Mouse (Mus musculus) retina, adult 2 months (tissue): ENCODE results near the gene Pla2g12a.
A peak's percentile ranks its signal among the peaks of the same experiment; 100 is the strongest.

Experiments
- DNase-seq: peaks from one replicate; pipeline ENCODE4 v3.0.0-alpha.2; 2012; ENCODE audit warnings: low read depth, low spot score

The Pla2g12a gene

DNA sequence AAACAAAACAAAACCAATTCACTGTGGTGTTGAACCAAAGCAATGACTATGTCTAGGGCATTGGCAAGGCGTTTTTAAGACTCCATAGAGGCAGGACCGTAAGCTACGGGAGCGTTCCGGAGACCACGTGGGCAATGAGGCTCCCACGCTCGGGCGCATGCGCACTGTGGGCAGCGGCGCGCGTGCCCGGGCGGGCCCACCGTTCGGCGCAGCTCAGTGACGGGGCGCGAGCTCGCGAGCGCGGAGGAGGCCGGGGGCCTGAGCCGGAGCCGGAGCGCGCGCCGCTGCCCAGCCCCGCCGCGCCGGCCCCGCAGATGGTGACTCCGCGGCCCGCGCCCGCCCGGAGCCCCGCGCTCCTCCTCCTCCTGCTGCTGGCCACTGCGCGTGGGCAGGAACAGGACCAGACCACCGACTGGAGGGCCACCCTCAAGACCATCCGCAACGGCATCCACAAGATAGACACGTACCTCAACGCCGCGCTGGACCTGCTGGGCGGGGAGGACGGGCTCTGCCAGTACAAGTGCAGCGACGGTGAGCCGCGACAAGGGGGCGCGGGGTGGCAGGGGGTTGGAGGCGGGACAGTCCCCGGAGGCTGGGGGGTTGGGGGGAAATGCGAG, at the start of gene Pla2g12a:
Pla2g12a (plus strand) TSS at position 202 of the 617 bp plus-strand sequence.
- peak; percentile 78 for DNase-seq

DNA sequence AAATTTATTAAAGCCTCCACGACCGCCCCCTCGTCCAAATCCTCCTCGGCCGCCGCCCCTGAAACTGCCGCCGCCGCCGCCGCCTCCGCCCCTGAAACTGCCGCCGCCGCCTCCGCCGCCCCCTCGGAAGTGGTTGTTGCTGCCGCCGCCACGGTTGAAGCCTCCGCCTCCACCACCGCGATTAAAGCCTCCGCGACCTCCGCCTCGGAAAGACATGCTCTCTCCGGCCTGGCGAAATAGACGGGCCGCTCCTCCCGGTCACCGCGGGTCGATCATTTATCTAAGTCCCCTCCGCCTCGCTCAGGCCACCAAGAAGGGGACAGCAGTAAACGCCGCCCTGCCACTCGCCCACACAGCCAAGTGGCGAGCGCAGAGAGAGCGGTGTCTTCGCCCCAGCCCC, 47.8 kb upstream of the Pla2g12a start:
- DNase-seq = no peak

- DNase-seq = peak; percentile 95
Measured at GRCm38 (mm10) chr3:129831035-129831568, 47.3 kb upstream of the Pla2g12a start, which contains the start of gene Gar1. Gene Gar1, minus strand, starts transcription at chr3:129831396.

DNA sequence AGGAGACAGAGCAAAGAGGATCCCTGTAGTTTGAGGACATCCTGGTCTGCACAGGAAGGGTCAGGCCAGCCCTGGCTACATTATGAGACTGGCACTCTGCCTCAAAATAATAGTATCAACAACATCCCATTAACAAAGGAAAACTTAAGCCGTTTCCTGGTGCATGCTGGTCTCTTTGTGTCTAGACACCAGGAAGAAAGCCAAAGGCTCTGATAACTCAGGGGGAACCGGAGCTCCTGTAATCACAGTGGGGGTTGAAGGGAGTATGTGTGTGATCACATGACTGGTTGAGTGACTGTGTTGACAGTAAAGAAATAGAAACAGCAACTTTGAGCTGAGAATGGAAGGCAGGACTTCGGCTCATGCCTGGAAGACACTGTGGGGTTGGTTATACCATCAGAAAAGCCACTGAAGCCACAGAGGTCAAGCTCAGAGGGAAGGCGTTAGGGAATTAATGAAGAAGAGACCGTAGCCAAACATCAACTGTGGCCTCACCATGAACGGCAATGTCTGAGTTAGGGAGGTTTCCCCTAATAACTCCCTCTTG, 42.9 kb upstream of the Pla2g12a start, which contains the start of gene Cfi:
Cfi (plus strand) TSS at position 497 of the 547 bp plus-strand sequence.
- no peak for DNase-seq

DNA sequence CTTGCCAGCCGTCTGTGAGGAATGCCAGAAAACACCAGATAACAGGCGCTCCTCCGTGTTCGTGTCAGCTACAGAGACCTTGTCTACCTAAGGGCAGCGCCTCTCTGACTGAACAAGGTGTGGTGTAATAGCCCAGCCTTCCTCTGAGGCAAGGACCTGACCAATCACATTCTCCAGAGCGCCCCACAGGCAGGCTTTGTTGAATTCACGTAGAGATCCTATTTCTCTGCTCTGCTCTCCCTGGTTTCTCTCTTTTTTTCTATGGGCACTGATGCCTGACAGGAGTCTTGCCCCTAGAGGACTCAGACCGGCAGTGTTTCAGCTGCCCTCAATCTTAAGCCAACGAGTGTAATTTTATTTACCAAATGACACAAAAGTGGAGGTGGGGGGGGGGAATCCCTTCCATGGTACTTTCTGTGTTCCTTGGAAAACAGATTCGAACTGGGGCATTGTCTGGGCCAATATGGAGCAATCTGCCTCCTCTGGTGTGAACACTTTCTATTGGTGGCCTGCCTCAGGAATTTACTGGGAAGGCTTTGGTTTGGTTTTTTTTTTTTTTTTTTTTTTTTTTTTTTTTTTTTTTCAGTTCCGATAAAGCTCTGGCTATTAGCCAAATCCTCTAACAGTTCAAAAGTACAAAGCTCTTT, 42.2 kb upstream of the Pla2g12a start:
- no peak for DNase-seq

GRCm38 (mm10) chr3:129836965-129837364, 41.4 kb upstream of the Pla2g12a start:
- DNase-seq = no peak

DNA sequence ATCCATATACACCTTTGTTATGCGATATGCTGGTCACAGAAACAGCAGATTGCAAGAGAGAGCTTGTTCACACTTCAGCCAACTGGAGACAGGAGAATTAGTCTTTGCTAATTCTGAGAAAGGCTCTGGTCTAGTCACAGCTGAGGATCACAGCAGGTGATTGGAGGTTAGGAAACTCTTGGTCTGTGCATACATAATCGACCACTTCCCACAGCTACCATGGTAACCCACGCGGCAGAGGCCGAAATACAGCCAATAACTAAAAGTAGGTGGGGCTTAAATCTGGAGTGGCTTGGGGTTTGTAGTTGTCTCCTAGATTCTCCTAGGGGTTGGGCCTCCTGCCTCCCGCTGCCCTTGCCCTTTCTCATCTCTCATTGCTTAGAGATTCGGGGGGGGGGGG, 40.4 kb upstream of the Pla2g12a start:
- DNase-seq = no peak

GRCm38 (mm10) chr3:129845868-129846267, 32.5 kb upstream of the Pla2g12a start:
- DNase-seq = no peak

- DNase-seq = no peak
Measured at GRCm38 (mm10) chr3:129846846-129847245, 31.6 kb upstream of the Pla2g12a start.

GRCm38 (mm10) chr3:129862592-129862991, 15.8 kb upstream of the Pla2g12a start:
- no peak for DNase-seq

DNA sequence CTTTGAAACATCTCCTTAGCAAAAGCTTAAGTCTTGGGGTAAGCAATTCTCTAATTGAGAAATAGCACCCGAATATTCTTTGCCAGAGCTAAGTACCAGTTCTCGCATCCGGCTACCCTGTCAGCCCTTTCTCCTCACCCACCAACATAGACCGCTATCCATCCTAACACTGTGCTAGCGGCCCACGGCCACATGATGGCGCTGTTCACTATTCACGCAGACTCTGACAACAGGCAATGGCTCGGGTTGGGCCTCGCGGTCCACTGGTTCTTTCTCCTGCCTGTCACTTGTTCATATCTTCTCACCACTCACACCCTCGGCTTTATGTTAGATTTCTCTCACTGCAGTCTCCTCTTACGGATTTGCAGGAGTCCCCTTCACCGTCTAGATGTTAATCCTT, 14.7 kb upstream of the Pla2g12a start:
- no peak for DNase-seq

GRCm38 (mm10) chr3:129877327-129877726, 1.1 kb upstream of the Pla2g12a start:
- DNase-seq = no peak

DNA sequence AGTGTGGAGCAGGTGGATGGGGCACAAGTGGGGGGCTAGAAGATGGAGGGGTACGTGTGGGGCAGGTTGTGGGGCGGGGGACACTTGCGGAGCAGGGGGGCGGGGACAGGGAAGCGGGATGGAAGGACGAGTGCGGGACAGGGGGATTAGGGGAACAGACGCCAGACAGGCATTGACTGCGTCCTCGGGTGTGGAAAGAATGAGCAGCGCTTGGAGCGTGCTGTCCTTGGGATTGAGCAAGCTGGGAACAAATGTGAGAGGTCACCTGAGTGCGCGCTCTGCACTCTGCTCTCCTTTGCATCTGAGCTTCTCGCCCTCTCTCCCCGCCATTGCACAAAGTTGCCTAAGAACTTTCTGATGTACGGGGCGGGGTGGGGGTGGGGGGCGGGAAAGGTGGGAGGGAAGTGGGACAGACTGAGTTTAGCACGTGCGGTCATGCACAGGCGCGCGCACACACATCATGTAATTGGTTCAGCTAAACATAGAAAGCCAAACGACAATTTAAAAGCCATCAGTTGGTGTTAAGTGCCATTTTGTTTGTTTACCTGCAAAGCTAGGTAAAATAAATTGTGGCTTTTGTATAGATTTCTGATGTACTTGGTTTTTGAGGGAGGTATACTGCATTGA, 838 bp downstream of the Pla2g12a start:
- DNase-seq = no peak

GRCm38 (mm10) chr3:129879913-129880312, 1.5 kb downstream of the Pla2g12a start:
- DNase-seq = no peak

DNA sequence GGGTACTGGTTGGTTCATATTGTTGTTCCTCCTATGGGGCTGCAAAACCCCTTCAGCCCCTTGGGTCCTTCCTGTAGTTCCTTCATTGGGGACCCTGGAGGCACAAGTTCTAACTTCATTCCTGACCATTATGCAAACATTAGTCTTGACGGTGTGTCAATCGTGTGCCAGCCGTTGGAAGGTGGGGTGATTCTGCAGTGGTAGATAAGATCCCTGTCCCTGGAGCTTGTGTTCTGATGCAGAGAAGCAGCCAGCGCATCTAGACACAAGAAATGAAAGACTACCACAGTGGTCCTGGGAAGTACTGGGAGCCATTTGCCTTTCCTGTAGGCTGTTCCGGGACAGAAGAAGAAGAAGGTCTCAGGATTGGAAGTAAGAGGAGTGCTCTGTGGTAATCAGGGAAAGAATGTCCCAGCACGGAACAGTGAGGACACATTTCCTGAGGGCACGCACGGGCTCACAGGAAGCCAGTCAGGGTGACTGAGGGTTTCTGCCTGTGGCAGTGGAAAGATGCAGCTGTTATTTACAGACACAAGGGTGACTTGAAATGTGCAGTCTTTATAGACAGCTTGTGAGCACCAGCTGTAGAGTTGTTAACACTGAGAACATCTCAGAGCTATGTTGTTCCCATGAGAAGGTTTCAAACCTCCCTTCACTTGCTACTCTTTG, 2.7 kb downstream of the Pla2g12a start:
- no peak for DNase-seq

DNA sequence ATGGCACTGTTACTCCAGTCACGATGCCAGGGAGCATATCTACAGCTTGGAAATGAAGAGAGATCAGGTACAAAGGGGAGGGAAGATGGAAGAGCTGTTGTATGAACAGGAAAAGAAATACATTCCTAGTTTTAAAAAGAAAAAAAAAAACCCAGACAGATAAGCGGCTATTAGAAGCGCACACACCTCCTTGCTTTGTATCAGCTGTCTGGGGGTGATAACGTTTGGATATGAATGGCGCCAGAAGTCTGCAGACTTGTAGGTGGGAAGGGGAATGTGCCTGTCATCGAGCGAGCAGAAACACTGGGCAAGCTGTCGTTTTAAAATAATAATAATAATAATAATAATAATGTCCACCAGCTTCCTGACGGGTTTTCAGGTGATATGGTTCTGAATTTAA, 7.2 kb downstream of the Pla2g12a start:
- DNase-seq = no peak

GRCm38 (mm10) chr3:129886430-129886829, 8.0 kb downstream of the Pla2g12a start:
- no peak for DNase-seq

GRCm38 (mm10) chr3:129887779-129888517, 9.5 kb downstream of the Pla2g12a start:
- no peak for DNase-seq

DNA sequence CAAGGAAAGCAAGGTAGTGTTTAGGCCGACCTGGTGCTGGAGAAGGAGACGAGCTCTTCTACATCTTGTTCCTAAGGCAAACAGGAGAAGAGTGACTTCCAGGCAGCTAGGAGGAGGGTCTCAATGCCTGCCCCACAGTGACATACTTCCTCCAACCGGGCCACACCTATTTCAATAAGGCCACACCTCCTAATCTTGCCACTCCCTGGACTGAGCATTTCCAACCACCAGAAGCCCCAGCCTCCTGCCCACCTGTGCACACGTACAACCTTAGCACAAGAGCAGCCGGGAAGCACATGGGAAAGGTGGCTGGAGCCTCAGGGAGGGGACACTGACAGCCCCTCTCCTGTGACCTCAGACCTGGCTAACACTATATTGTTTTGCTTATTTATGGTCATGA, 13.6 kb downstream of the Pla2g12a start:
- DNase-seq = no peak

DNA sequence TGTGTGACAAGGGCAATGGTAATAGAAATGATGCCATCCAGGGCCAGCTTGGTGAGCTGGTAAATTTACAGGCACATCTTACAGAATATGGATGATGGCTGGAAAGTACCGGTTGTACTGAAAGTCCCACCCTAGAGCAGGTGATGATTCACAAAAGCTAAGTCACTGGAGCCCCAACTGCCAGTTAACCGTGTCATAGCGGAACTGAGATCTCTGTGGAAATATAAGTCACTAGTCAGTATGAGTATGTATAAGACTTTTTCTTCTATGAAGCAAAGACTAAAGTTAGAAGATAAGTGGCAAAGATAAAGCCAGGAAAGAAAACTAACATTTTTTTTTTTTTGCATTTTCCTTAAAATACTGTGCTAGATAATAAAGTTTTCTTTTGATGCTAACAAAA, 14.7 kb downstream of the Pla2g12a start:
- DNase-seq = no peak

GRCm38 (mm10) chr3:129896591-129896990, 18.2 kb downstream of the Pla2g12a start:
- no peak for DNase-seq
